24 mouse cellular contexts compared by ENCODE assay signal in the genomic region with DNA sequence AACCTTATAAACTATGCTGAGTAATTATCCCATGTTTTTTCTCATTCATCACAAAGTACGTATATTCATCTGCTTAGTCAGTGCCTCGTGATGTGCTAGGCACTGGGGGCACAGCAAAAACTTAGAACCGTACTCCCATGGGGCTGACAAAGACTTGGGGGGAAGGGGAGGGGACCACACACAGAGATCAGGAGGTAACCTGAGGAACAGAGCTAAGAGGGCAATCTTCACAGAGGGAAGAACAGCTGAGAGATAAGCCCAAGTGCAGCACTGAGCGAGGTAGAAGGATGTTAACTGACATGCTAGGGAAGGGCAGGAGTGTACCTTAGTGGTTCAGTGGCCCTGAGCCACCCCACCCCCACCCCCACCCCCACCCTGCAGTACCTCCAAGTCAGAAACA. TPM values are rescaled to one million over a fixed set of nuclear protein-coding genes. Genes with fewer than 3 reads are reported as not detected.
DNase-seq lines count a peak whose midpoint lies in the region; ATAC-seq and TF ChIP-seq lines count a peak whose summit lies in the region.
"Had no signal": no experiment of that assay in that cellular context is flagged by ENCODE, and none has a peak within 500 bp of the region (broad histone marks: within the 10 kb centered on the region; RNA-seq: fewer than 3 reads in every experiment).

No protein-coding gene starts in this region.

- ATAC-seq in midbrain, postnatal 0 days (ENCODE audit: low FRiP score), result no peak
- ATAC-seq in embryonic facial prominence, embryonic 12.5 days (ENCODE audit: insufficient number of reproducible peaks, insufficient read depth, low FRiP score, low TSS enrichment), result 0 out of 2 replicates have a peak, but pooled peaks have one; percentile 53
- ATAC-seq in kidney, embryonic 15.5 days (replicated peaks; ENCODE audit: low FRiP score), result no peak
- no peak for ATAC-seq in hindbrain, embryonic 12.5 days (ENCODE audit: low FRiP score)
- ATAC-seq: hindbrain, postnatal 0 days; liver, embryonic 12.5 days had no signal

- H3K9ac ChIP-seq in midbrain, postnatal 0 days (replicated peaks; ENCODE audit: low read length, poor library complexity, severe bottlenecking), result no peak overlapping the region
- no peak overlapping the region for H3K9ac ChIP-seq in embryonic facial prominence, embryonic 12.5 days
- no peak overlapping the region for H3K9ac ChIP-seq in kidney, embryonic 15.5 days
- H3K9ac ChIP-seq in hindbrain, embryonic 12.5 days, result no peak overlapping the region
- H3K9ac ChIP-seq: heart, embryonic 15.5 days; liver, embryonic 12.5 days; midbrain, embryonic 12.5 days; neural tube, embryonic 15.5 days had no signal

- 9% methylated on average over 4 of the region's 4 CpGs for WGBS in midbrain, embryonic 10.5 days
- WGBS in midbrain, postnatal 0 days, result 21% methylated on average over 4 of the region's 4 CpGs
- WGBS in embryonic facial prominence, embryonic 12.5 days, result 16% methylated on average over 4 of the region's 4 CpGs
- 25% methylated on average over 4 of the region's 4 CpGs for WGBS in kidney, embryonic 15.5 days
- WGBS in hindbrain, embryonic 12.5 days, result 24% methylated on average over 4 of the region's 4 CpGs

- DNase-seq in embryo, embryonic 11 days, result peak; percentile 39
- no peak for DNase-seq in embryo, embryonic 10.5 days (ENCODE audit: low spot score)
- no peak for DNase-seq in midbrain, embryonic 10.5 days (ENCODE audit: low spot score)
- DNase-seq in midbrain, postnatal 0 days (ENCODE audit: low spot score), result no peak
- peak; percentile 51 for DNase-seq in mesoderm, embryonic 11.5 days (ENCODE audit: low read depth, low spot score)
- DNase-seq: adrenal gland, adult 2 months; cerebellum, adult 9-10 months; gastrocnemius, adult 2 months; heart, postnatal 4 days; kidney, adult 2 months; kidney, postnatal 14 days; layer of hippocampus, postnatal 36 days; lung, adult 2 months; lung, postnatal 36 days had no signal

- H3K36me3 ChIP-seq in midbrain, embryonic 10.5 days, result no peaks in the 10 kb centered on the region
- no peaks in the 10 kb centered on the region for H3K36me3 ChIP-seq in midbrain, postnatal 0 days (ENCODE audit: insufficient read depth, low read length)
- no peaks in the 10 kb centered on the region for H3K36me3 ChIP-seq in embryonic facial prominence, embryonic 12.5 days
- H3K36me3 ChIP-seq in kidney, embryonic 15.5 days, result no peaks in the 10 kb centered on the region
- no peaks in the 10 kb centered on the region for H3K36me3 ChIP-seq in hindbrain, embryonic 12.5 days
- H3K36me3 ChIP-seq: heart, embryonic 15.5 days; liver, embryonic 12.5 days; midbrain, embryonic 12.5 days; neural tube, embryonic 15.5 days had no signal

- H3K4me2 ChIP-seq in midbrain, postnatal 0 days (ENCODE audit: low read depth, low read length, poor library complexity, severe bottlenecking), result no peak overlapping the region
- no peak overlapping the region for H3K4me2 ChIP-seq in embryonic facial prominence, embryonic 12.5 days (replicated peaks)
- no peak overlapping the region for H3K4me2 ChIP-seq in kidney, embryonic 15.5 days
- H3K4me2 ChIP-seq in hindbrain, embryonic 12.5 days (replicated peaks), result no peak overlapping the region
- H3K4me2 ChIP-seq: heart, embryonic 15.5 days; liver, embryonic 12.5 days; midbrain, embryonic 12.5 days; neural tube, embryonic 15.5 days had no signal

- no peaks in the 10 kb centered on the region for H3K27me3 ChIP-seq in midbrain, embryonic 10.5 days (ENCODE audit: low read depth, poor library complexity, severe bottlenecking)
- H3K27me3 ChIP-seq in midbrain, postnatal 0 days (ENCODE audit: insufficient read depth, low read length), result no peaks in the 10 kb centered on the region
- H3K27me3 ChIP-seq in embryonic facial prominence, embryonic 12.5 days, result no peaks in the 10 kb centered on the region
- H3K27me3 ChIP-seq in kidney, embryonic 15.5 days, result no peaks in the 10 kb centered on the region
- no peaks in the 10 kb centered on the region for H3K27me3 ChIP-seq in hindbrain, embryonic 12.5 days
- H3K27me3 ChIP-seq: CH12.LX; heart, embryonic 15.5 days; liver, embryonic 12.5 days; midbrain, embryonic 12.5 days; neural tube, embryonic 15.5 days had no signal

- H3K4me1 ChIP-seq in midbrain, embryonic 10.5 days, result peaks cover 55% of the 10 kb centered on the region
- H3K4me1 ChIP-seq in midbrain, postnatal 0 days (ENCODE audit: insufficient read depth, low read length), result peaks cover 12% of the 10 kb centered on the region; the same call in 1 of the 2 replicates
- peaks cover 34% of the 10 kb centered on the region for H3K4me1 ChIP-seq in embryonic facial prominence, embryonic 12.5 days
- peaks cover 57% of the 10 kb centered on the region for H3K4me1 ChIP-seq in kidney, embryonic 15.5 days
- peaks cover 34% of the 10 kb centered on the region for H3K4me1 ChIP-seq in hindbrain, embryonic 12.5 days

- H3K9me3 ChIP-seq in midbrain, embryonic 10.5 days (replicated peaks), result no peaks in the 10 kb centered on the region
- no peaks in the 10 kb centered on the region for H3K9me3 ChIP-seq in midbrain, postnatal 0 days (ENCODE audit: low read length)
- H3K9me3 ChIP-seq in embryonic facial prominence, embryonic 12.5 days, result no peaks in the 10 kb centered on the region
- H3K9me3 ChIP-seq in kidney, embryonic 15.5 days (replicated peaks), result no peaks in the 10 kb centered on the region
- no peaks in the 10 kb centered on the region for H3K9me3 ChIP-seq in hindbrain, embryonic 12.5 days (replicated peaks)
- H3K9me3 ChIP-seq: heart, embryonic 15.5 days; liver, embryonic 12.5 days; midbrain, embryonic 12.5 days; neural tube, embryonic 15.5 days had no signal

- TF ChIP-seq CTCF in midbrain, postnatal 0 days (IDR thresholded peaks at IDR 0.05), result no peak

- H3K27ac ChIP-seq in midbrain, embryonic 10.5 days (replicated peaks), result 0 out of 2 replicates have a peak overlapping the region, but pooled peaks have one; percentile 38
- H3K27ac ChIP-seq in midbrain, postnatal 0 days (ENCODE audit: low read depth, low read length), result no peak overlapping the region
- no peak overlapping the region for H3K27ac ChIP-seq in embryonic facial prominence, embryonic 12.5 days
- H3K27ac ChIP-seq in kidney, embryonic 15.5 days, result no peak overlapping the region
- no peak overlapping the region for H3K27ac ChIP-seq in hindbrain, embryonic 12.5 days
- H3K27ac ChIP-seq: heart, embryonic 15.5 days; hindbrain, postnatal 0 days; layer of hippocampus, adult 2 months; liver, embryonic 12.5 days; midbrain, embryonic 12.5 days; neural tube, embryonic 15.5 days had no signal

- H3K4me3 ChIP-seq in midbrain, embryonic 10.5 days, result no peak overlapping the region
- no peak overlapping the region for H3K4me3 ChIP-seq in midbrain, postnatal 0 days (ENCODE audit: low read depth, low read length)
- H3K4me3 ChIP-seq in embryonic facial prominence, embryonic 12.5 days, result no peak overlapping the region
- H3K4me3 ChIP-seq in kidney, embryonic 15.5 days (replicated peaks), result no peak overlapping the region
- no peak overlapping the region for H3K4me3 ChIP-seq in hindbrain, embryonic 12.5 days
- H3K4me3 ChIP-seq: gastrocnemius, adult 2 months; heart, embryonic 15.5 days; layer of hippocampus, adult 2 months; liver, embryonic 12.5 days; midbrain, embryonic 12.5 days; neural tube, embryonic 15.5 days had no signal

RNA-seq across cellular contexts. Expression of a gene that starts 8.9 kb away (rescaled TPM):
- 1.7 and 1.8 TPM in 2 replicates for polyA plus RNA-seq in midbrain, embryonic 10.5 days (2016; fragmentation: Nextera tagmentation; extraction: Ambion mirVana)
- 38.7 and 39.8 TPM in 2 replicates for total RNA-seq in midbrain, postnatal 0 days (2014; rRNA removed)
- polyA plus RNA-seq in midbrain, postnatal 0 days (2015; fragmentation: Nextera tagmentation; extraction: Ambion mirVana), result 2.5 and 2.7 TPM in 2 replicates
- 3.0 and 3.3 TPM in 2 replicates for polyA plus RNA-seq in embryonic facial prominence, embryonic 12.5 days (2016; fragmentation: Nextera tagmentation; extraction: Ambion mirVana)
- polyA plus RNA-seq in kidney, embryonic 15.5 days (2015; fragmentation: Nextera tagmentation; extraction: Ambion mirVana), result 3.9 and 4.1 TPM in 2 replicates
- polyA plus RNA-seq in hindbrain, embryonic 12.5 days (2016; fragmentation: Nextera tagmentation; extraction: Ambion mirVana), result 2.3 and 2.4 TPM in 2 replicates

RNA-seq across cellular contexts. Expression of a gene that starts 47.5 kb away (rescaled TPM):
- polyA plus RNA-seq in midbrain, embryonic 10.5 days (2016; fragmentation: Nextera tagmentation; extraction: Ambion mirVana), result 72.8 and 79.1 TPM in 2 replicates
- total RNA-seq in midbrain, postnatal 0 days (2014; rRNA removed), result 20.0 and 26.0 TPM in 2 replicates
- 32.1 and 33.2 TPM in 2 replicates for polyA plus RNA-seq in midbrain, postnatal 0 days (2015; fragmentation: Nextera tagmentation; extraction: Ambion mirVana)
- polyA plus RNA-seq in embryonic facial prominence, embryonic 12.5 days (2016; fragmentation: Nextera tagmentation; extraction: Ambion mirVana), result 168 and 173 TPM in 2 replicates
- 152 and 174 TPM in 2 replicates for polyA plus RNA-seq in kidney, embryonic 15.5 days (2015; fragmentation: Nextera tagmentation; extraction: Ambion mirVana)
- polyA plus RNA-seq in hindbrain, embryonic 12.5 days (2016; fragmentation: Nextera tagmentation; extraction: Ambion mirVana), result 84.4 and 92.5 TPM in 2 replicates

RNA-seq across cellular contexts. Expression of a gene that starts 56.2 kb away (rescaled TPM):
- polyA plus RNA-seq in midbrain, embryonic 10.5 days (2016; fragmentation: Nextera tagmentation; extraction: Ambion mirVana), result 80.1 and 96.1 TPM in 2 replicates
- total RNA-seq in midbrain, postnatal 0 days (2014; rRNA removed), result 80.5 and 106 TPM in 2 replicates
- polyA plus RNA-seq in midbrain, postnatal 0 days (2015; fragmentation: Nextera tagmentation; extraction: Ambion mirVana), result 66.5 and 73.4 TPM in 2 replicates
- 87.3 and 89.1 TPM in 2 replicates for polyA plus RNA-seq in embryonic facial prominence, embryonic 12.5 days (2016; fragmentation: Nextera tagmentation; extraction: Ambion mirVana)
- 59.5 and 62.6 TPM in 2 replicates for polyA plus RNA-seq in kidney, embryonic 15.5 days (2015; fragmentation: Nextera tagmentation; extraction: Ambion mirVana)
- polyA plus RNA-seq in hindbrain, embryonic 12.5 days (2016; fragmentation: Nextera tagmentation; extraction: Ambion mirVana), result 131 and 135 TPM in 2 replicates

Comparison
In these comparisons a context has a peak if more than half of its experiments do, and no peak if none do; other contexts are left out.
1. DNase-seq: peak in embryo, embryonic 11 days (single experiment) and mesoderm, embryonic 11.5 days (single experiment); none in embryo, embryonic 10.5 days (single experiment), midbrain, embryonic 10.5 days (single experiment) and midbrain, postnatal 0 days (single experiment).